In genomic region chr12:31275411-31275810, GRCm38 (mm10) we compare ENCODE assay signal across 15 mouse cellular contexts. TPM values are rescaled to one million over a fixed set of nuclear protein-coding genes. Genes with fewer than 3 reads are reported as not detected.
A peak's percentile ranks its signal among the peaks of the same experiment; 100 is the strongest.
DNase-seq lines count a peak whose midpoint lies in the region; ATAC-seq and TF ChIP-seq lines count a peak whose summit lies in the region.
"Had no signal": no experiment of that assay in that cellular context is flagged by ENCODE, and none has a peak within 500 bp of the region (broad histone marks: within the 10 kb centered on the region; RNA-seq: fewer than 3 reads in every experiment).

No protein-coding gene starts in this region.

- 77% methylated on average over 10 of the region's 10 CpGs for WGBS in limb, embryonic 12.5 days
- 91% methylated on average over 10 of the region's 10 CpGs for WGBS in limb, embryonic 10.5 days
- 45% methylated on average over 10 of the region's 10 CpGs for whole genome bisulfite sequencing in heart, adult 2 months
- WGBS in heart, embryonic 16.5 days = 69% methylated on average over 10 of the region's 10 CpGs
- 73% methylated on average over 10 of the region's 10 CpGs for WGBS in small intestine, adult 2 months

- no peaks in the 10 kb centered on the region for H3K9me3 ChIP-seq in limb, embryonic 12.5 days
- no peaks in the 10 kb centered on the region for H3K9me3 ChIP-seq in limb, embryonic 10.5 days (replicated peaks)
- H3K9me3 ChIP-seq in heart, embryonic 16.5 days (replicated peaks; ENCODE audit: control insufficient read depth, low read length) = no peaks in the 10 kb centered on the region
- H3K9me3 ChIP-seq: forebrain, embryonic 15.5 days had no signal

- no peak overlapping the region for H3K4me3 ChIP-seq in limb, embryonic 12.5 days (replicated peaks)
- H3K4me3 ChIP-seq in limb, embryonic 10.5 days = no peak overlapping the region
- peak overlapping the region; percentile 6; the same call in 1 of the 2 replicates for H3K4me3 ChIP-seq in heart, adult 2 months
- H3K4me3 ChIP-seq in heart, embryonic 16.5 days (ENCODE audit: low read length) = no peak overlapping the region
- H3K4me3 ChIP-seq in small intestine, adult 2 months (ENCODE audit: low read depth, low read length) = no peak overlapping the region
- H3K4me3 ChIP-seq: forebrain, embryonic 15.5 days had no signal

- H3K4me2 ChIP-seq in limb, embryonic 12.5 days = no peak overlapping the region
- no peak overlapping the region for H3K4me2 ChIP-seq in heart, embryonic 16.5 days (ENCODE audit: low read depth, low read length)
- H3K4me2 ChIP-seq: forebrain, embryonic 15.5 days had no signal

- no peak for TF ChIP-seq CTCF in heart, adult 2 months (IDR thresholded peaks at IDR 0.05)
- no peak for TF ChIP-seq CTCF in small intestine, adult 2 months (IDR thresholded peaks at IDR 0.05; ENCODE audit: extremely low read depth, insufficient read length, insufficient replicate concordance, low read depth, low read length)

- H3K79me2 ChIP-seq in heart, adult 2 months (replicated peaks; ENCODE audit: control insufficient read depth, insufficient read depth, low read length) = peaks cover 1% of the 10 kb centered on the region; the same call in 1 of the 2 replicates

- peaks cover 97% of the 10 kb centered on the region for H3K36me3 ChIP-seq in limb, embryonic 12.5 days
- peaks cover 100% of the 10 kb centered on the region for H3K36me3 ChIP-seq in limb, embryonic 10.5 days
- peaks cover 29% of the 10 kb centered on the region for H3K36me3 ChIP-seq in heart, adult 2 months (ENCODE audit: control insufficient read depth, insufficient read depth, low read length)
- H3K36me3 ChIP-seq in heart, embryonic 16.5 days (ENCODE audit: control insufficient read depth, insufficient read depth) = peaks cover 68% of the 10 kb centered on the region
- peaks cover 1% of the 10 kb centered on the region for H3K36me3 ChIP-seq in small intestine, adult 2 months (ENCODE audit: control insufficient read depth, insufficient read depth, low read length)
- H3K36me3 ChIP-seq: forebrain, embryonic 15.5 days had no signal

- H3K4me1 ChIP-seq in limb, embryonic 12.5 days (replicated peaks) = peaks cover 26% of the 10 kb centered on the region
- peaks cover 17% of the 10 kb centered on the region for H3K4me1 ChIP-seq in limb, embryonic 10.5 days
- peaks cover 22% of the 10 kb centered on the region for H3K4me1 ChIP-seq in heart, adult 2 months (ENCODE audit: control insufficient read depth, insufficient read depth, low read length)
- H3K4me1 ChIP-seq in heart, embryonic 16.5 days (ENCODE audit: control insufficient read depth, insufficient read depth, low read length) = peaks cover 45% of the 10 kb centered on the region
- peaks cover 5% of the 10 kb centered on the region; the same call in 1 of the 2 replicates for H3K4me1 ChIP-seq in small intestine, adult 2 months (ENCODE audit: control insufficient read depth, insufficient read depth, insufficient read length, low read length)
- H3K4me1 ChIP-seq: forebrain, embryonic 15.5 days had no signal

- 0 out of 2 replicates have a peak overlapping the region, but pooled peaks have one; percentile 23 for H3K27ac ChIP-seq in limb, embryonic 12.5 days
- H3K27ac ChIP-seq in limb, embryonic 10.5 days = no peak overlapping the region
- H3K27ac ChIP-seq in heart, adult 2 months = peak overlapping the region; percentile 54
- H3K27ac ChIP-seq in heart, embryonic 16.5 days (ENCODE audit: low read length) = peak overlapping the region; percentile 67
- peak overlapping the region; percentile 68 for H3K27ac ChIP-seq in small intestine, adult 2 months (ENCODE audit: insufficient read depth, low read depth, low read length)
- H3K27ac ChIP-seq: forebrain, embryonic 15.5 days had no signal

- intact Hi-C loops in heart, adult 2 months (cut with DNase I) = loop anchor here (2.0 kb wide), 1 partner anchor 71 kb away; no protein-coding TSS in a partner anchor

- TF ChIP-seq EP300 in heart, adult 2 months (IDR thresholded peaks at IDR 0.05; ENCODE audit: insufficient read depth, low read depth, low read length) = no peak

- no peak overlapping the region for H3K9ac ChIP-seq in limb, embryonic 12.5 days (replicated peaks)
- H3K9ac ChIP-seq in heart, adult 2 months (ENCODE audit: low read depth, low read length) = 0 out of 2 replicates have a peak overlapping the region, but pooled peaks have one; percentile 17
- H3K9ac ChIP-seq in heart, embryonic 16.5 days (ENCODE audit: low read length) = no peak overlapping the region
- H3K9ac ChIP-seq: forebrain, embryonic 15.5 days had no signal

- DNase-seq in limb, embryonic 10.5 days (ENCODE audit: low spot score) = no peak
- DNase-seq in heart, adult 2 months = peak in 1 of 2 experiments; percentile 56
- no peak for DNase-seq in adrenal gland, postnatal 25 days
- no peak for DNase-seq in neural tube, embryonic 10.5 days (ENCODE audit: extremely low spot score, low spot score)
- DNase-seq: gastrocnemius, postnatal 25 days; liver; right cerebral cortex, postnatal 14 days had no signal

- no peaks in the 10 kb centered on the region for H3K27me3 ChIP-seq in limb, embryonic 12.5 days
- no peaks in the 10 kb centered on the region for H3K27me3 ChIP-seq in limb, embryonic 10.5 days (ENCODE audit: low read depth, poor library complexity, severe bottlenecking)
- no peaks in the 10 kb centered on the region for H3K27me3 ChIP-seq in heart, adult 2 months (ENCODE audit: control insufficient read depth, insufficient read depth, low read length)
- H3K27me3 ChIP-seq in heart, embryonic 16.5 days (ENCODE audit: control insufficient read depth, insufficient read depth, low read length) = no peaks in the 10 kb centered on the region
- no peaks in the 10 kb centered on the region for H3K27me3 ChIP-seq in small intestine, adult 2 months (ENCODE audit: control insufficient read depth, insufficient read depth, low read length)
- H3K27me3 ChIP-seq: forebrain, embryonic 15.5 days had no signal

- no peak for TF ChIP-seq POLR2A in heart, adult 2 months (IDR thresholded peaks at IDR 0.05; ENCODE audit: insufficient read depth, low read depth, low read length)
- no peak for TF ChIP-seq POLR2A in small intestine, adult 2 months (IDR thresholded peaks at IDR 0.05; ENCODE audit: low read depth, low read length)

- ATAC-seq in limb, embryonic 12.5 days (ENCODE audit: insufficient number of reproducible peaks, insufficient read depth, low FRiP score, low TSS enrichment, low read depth) = no peak
- no peak for ATAC-seq in heart, embryonic 16.5 days (replicated peaks; ENCODE audit: extremely low read depth, insufficient read depth, low FRiP score)
- ATAC-seq: forebrain, embryonic 15.5 days had no signal

RNA-seq across cellular contexts. Expression of gene Lamb1, which starts 10.4 kb away (rescaled TPM):
- polyA plus RNA-seq in limb, embryonic 12.5 days (2016; fragmentation: Nextera tagmentation; extraction: Ambion mirVana) = 60.4 and 64.8 TPM in 2 replicates
- 40.5 and 44.6 TPM in 2 replicates for polyA plus RNA-seq in limb, embryonic 10.5 days (2016; fragmentation: Nextera tagmentation; extraction: Ambion mirVana)
- total RNA-seq in heart, adult 2 months (2021) = 10 to 100 TPM; 55.3 to 58.1 TPM
- 25.1 and 44.1 TPM in 2 replicates for polyA plus RNA-seq in heart, adult 2 months (2012; rRNA removed)
- 92.1 and 113 TPM in 2 replicates for polyA plus RNA-seq in heart, embryonic 16.5 days (2015; fragmentation: Nextera tagmentation; extraction: Ambion mirVana)
- 11.3 and 23.8 TPM in 2 replicates for polyA plus RNA-seq in small intestine, adult 2 months (2012; rRNA removed)
- total RNA-seq in adrenal gland, postnatal 25 days (2021) = 133 and 138 TPM in 2 replicates

RNA-seq across cellular contexts. Expression of gene Gm6993, which starts 34.8 kb away (rescaled TPM):
- polyA plus RNA-seq in limb, embryonic 12.5 days (2016; fragmentation: Nextera tagmentation; extraction: Ambion mirVana) = not detected in 2 replicates
- not detected in 2 replicates for polyA plus RNA-seq in limb, embryonic 10.5 days (2016; fragmentation: Nextera tagmentation; extraction: Ambion mirVana)
- total RNA-seq in heart, adult 2 months (2021) = not detected
- polyA plus RNA-seq in heart, adult 2 months (2012; rRNA removed) = not detected in 2 replicates
- not detected in 2 replicates for polyA plus RNA-seq in heart, embryonic 16.5 days (2015; fragmentation: Nextera tagmentation; extraction: Ambion mirVana)
- polyA plus RNA-seq in small intestine, adult 2 months (2012; rRNA removed) = not detected in 2 replicates
- not detected in 2 replicates for total RNA-seq in adrenal gland, postnatal 25 days (2021)
- total RNA-seq: ES-E14; gastrocnemius, postnatal 25 days; layer of hippocampus, postnatal 10 days; monocyte, adult 5-6 weeks had no signal
- polyA plus RNA-seq: embryonic facial prominence, embryonic 14.5 days; forebrain, embryonic 15.5 days had no signal
